Mouse (Mus musculus) forebrain, embryonic 11.5 days (tissue): ENCODE data around the gene Itga1. TPM values are rescaled to one million over a fixed set of nuclear protein-coding genes. Genes with fewer than 3 reads are reported as not detected.

Experiments
- ATAC-seq: fragments of 200-750 bp; cut with Nextera tagmentation; replicated peaks from 2 replicates; pipeline ENCODE4 v1.8.0; 2017; ENCODE audit warnings: moderate TSS enrichment; ENCODE audit not compliant: low FRiP score
- DNase-seq: peaks from one replicate; pipeline ENCODE4 v3.0.0-alpha.2; 2017; ENCODE audit warnings: low spot score
- H3K27ac ChIP-seq: fragments of 300-500 bp; sonication (generic); 2 replicates; pipeline ENCODE4 v1.5.1; 2014; ENCODE audit warnings: low read depth, low read length
- H3K27me3 ChIP-seq: fragments of 300-500 bp; sonication (generic); 2 replicates; pipeline ENCODE4 v1.6.1; 2014; ENCODE audit warnings: mild to moderate bottlenecking, low read length, mixed read lengths; ENCODE audit not compliant: control insufficient read depth, insufficient read depth
- H3K36me3 ChIP-seq: fragments of 300-500 bp; sonication (generic); 2 replicates; pipeline ENCODE4 v1.6.1; 2014; ENCODE audit warnings: mild to moderate bottlenecking, low read length, moderate library complexity, mixed read lengths; ENCODE audit not compliant: control insufficient read depth, insufficient read depth
- H3K4me1 ChIP-seq: fragments of 300-500 bp; sonication (generic); replicated peaks from 2 replicates; pipeline ENCODE4 v1.6.1; 2014; ENCODE audit warnings: low read length, mixed read lengths; ENCODE audit not compliant: control insufficient read depth, insufficient read depth
- H3K4me2 ChIP-seq: fragments of 300-500 bp; sonication (generic); 2 replicates; pipeline ENCODE4 v1.6.1; 2014; ENCODE audit warnings: low read depth, mild to moderate bottlenecking, low read length, moderate library complexity, mixed read lengths; ENCODE audit not compliant: severe bottlenecking
- H3K4me3 ChIP-seq: fragments of 300-500 bp; sonication (generic); 2 replicates; pipeline ENCODE4 v1.5.1; 2014; ENCODE audit warnings: low read depth, low read length
- H3K9ac ChIP-seq: fragments of 300-500 bp; sonication (generic); 2 replicates; pipeline ENCODE4 v1.6.1; 2014; ENCODE audit warnings: low read length
- H3K9me3 ChIP-seq: fragments of 300-500 bp; sonication (generic); 2 replicates; pipeline ENCODE4 v1.6.1; 2016; ENCODE audit warnings: low read length, mixed read lengths; ENCODE audit not compliant: control insufficient read depth
- WGBS: fragments of 180-500 bp; shearing (Covaris S2); extraction: QIAGEN DNeasy Blood & Tissue Kit; methylation state at CpG from one replicate; pipeline ENCODE4 v1.1.7; 2014; 5-methylcytosine and 5-hydroxymethylcytosine counted together
- polyA plus RNA-seq: library from polyadenylated mRNA; unstranded; fragments of >200 nt; fragmentation: Nextera tagmentation; extraction: Ambion mirVana; gene quantifications from 2 replicates; pipeline ENCODE4 v1.2.1, GENCODE M21; 2014

The Itga1 gene
- polyA plus RNA-seq, 1 experiment from 2014 or later: 5.3 TPM

DNA sequence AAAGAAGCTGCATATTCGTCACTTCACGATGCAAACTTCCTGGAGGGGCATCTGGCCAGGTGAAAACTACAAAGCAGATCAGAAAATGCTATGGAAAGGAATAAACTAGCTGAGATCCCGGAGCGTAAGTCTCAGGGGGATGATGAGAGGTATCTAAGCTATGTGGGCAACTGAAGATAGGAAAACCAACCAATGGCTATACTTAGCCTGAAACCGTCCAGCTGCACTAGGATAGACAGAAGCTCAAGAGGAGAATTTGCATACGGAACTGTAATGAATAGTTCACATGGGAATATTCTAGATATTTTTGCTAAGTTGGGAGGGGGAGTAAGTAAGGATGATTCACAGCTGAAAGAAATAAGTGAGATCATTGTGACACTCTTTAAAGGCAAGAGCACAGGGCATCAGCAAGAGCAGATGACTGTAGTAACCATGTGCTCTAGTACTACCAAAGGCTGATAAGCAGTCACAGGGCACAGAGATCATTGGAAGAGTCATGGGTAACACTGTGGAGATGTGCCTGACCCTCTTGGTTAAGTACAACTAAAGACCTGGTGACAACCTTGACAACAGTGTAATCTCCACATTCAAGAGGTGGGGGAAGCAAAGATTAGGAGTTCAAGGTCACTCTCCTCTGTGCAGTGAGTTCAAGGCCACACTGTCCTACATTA is 79.5 kb downstream of the Itga1 start:
- ATAC-seq: no peak

DNA sequence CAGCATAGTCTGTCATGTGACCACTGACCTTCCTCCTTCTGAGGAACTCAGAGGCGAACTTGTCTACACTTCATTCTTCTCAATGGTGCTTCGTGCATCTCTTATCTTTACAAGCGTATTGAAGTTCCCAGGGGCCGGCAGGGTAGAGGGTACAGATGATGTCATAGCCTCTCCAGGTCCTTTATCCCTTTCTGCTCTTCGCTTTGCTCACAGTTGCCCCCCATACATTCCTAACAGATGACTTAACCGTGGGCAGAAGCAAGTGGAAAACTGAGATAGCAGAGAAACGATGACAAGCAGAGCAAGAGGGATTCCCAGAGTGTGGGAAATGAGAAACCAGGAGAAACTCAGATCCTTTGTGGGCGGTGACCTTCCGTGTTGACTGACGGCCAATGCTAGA is 80.4 kb downstream of the Itga1 start:
- Histone ChIP-seq H3K27ac (no peak overlapping the region), H3K4me2 (no peak overlapping the region), H3K4me3 (no peak overlapping the region), H3K27me3 (no peaks in the 10 kb centered on the region), H3K36me3 (no peaks in the 10 kb centered on the region), H3K9ac (no peak overlapping the region), H3K4me1 (no peaks in the 10 kb centered on the region), H3K9me3 (no peaks in the 10 kb centered on the region)
- ATAC-seq: no peak
- WGBS: 82% methylated on average over 10 of the region's 10 CpGs
- no peak for DNase-seq

More for the DNA sequence above, 79.5 kb downstream of the Itga1 start:
- Histone ChIP-seq H3K4me3 (no peak overlapping the region), H3K27ac (no peak overlapping the region), H3K9ac (no peak overlapping the region), H3K27me3 (no peaks in the 10 kb centered on the region), H3K4me2 (no peak overlapping the region), H3K36me3 (no peaks in the 10 kb centered on the region), H3K9me3 (no peaks in the 10 kb centered on the region), H3K4me1 (no peaks in the 10 kb centered on the region)
- no peak for DNase-seq
- WGBS: 91% methylated on average over 6 of the region's 6 CpGs

DNA sequence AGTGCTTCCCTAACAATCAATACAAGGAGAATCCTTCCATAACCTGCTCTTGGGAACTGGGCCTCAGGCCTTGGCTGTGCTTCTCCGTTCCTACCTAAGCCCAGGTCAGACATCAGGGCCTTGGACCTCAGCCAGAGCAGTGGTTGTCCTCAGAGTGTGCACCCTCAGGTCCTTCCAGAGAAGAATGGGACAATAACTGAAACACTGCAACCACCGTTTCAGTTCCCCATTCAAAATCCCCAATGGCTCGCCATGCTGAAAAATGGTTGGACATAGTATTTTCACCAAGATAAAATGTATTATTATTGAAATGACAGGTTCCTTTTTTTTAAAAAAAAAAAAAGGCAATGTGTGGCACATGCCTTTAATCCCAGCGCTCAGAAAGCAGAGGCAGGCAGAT is 81.0 kb downstream of the Itga1 start:
- H3K27me3 ChIP-seq: no peaks in the 10 kb centered on the region
- 94% methylated on average over 4 of the region's 4 CpGs for WGBS

DNA sequence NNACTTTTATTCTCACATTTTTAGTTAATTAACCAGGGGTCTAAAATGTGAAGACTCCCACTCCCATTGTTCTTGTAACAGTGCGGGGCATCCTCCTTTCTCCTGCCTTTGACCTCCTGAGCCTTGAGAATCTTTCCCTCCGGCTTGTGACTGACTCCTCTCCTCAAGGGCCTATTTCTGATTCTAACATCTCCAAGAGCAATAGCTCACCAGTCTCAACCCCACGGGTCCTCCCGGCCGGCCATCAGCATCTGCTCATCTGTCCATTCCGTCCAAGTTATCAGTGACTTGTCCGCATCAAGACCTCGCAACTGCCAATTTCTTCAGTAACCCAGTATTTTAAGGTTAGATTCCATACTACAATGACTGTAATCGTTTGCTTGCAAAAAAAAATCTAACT is 84.2 kb downstream of the Itga1 start:
- no peaks in the 10 kb centered on the region for H3K9me3 ChIP-seq
- no peak for ATAC-seq
- 91% methylated on average over 9 of the region's 9 CpGs for WGBS
- H3K4me1 ChIP-seq: no peaks in the 10 kb centered on the region
- H3K4me3 ChIP-seq: no peak overlapping the region
- no peak overlapping the region for H3K4me2 ChIP-seq
- no peak overlapping the region for H3K27ac ChIP-seq
- no peak overlapping the region for H3K9ac ChIP-seq
- no peaks in the 10 kb centered on the region for H3K36me3 ChIP-seq
- DNase-seq: no peak
- no peaks in the 10 kb centered on the region for H3K27me3 ChIP-seq

More for the DNA sequence above, 81.0 kb downstream of the Itga1 start:
- Histone ChIP-seq H3K27ac (no peak overlapping the region), H3K9me3 (no peaks in the 10 kb centered on the region), H3K9ac (no peak overlapping the region), H3K36me3 (no peaks in the 10 kb centered on the region), H3K4me3 (no peak overlapping the region), H3K4me2 (no peak overlapping the region), H3K4me1 (no peaks in the 10 kb centered on the region)
- ATAC-seq (no peak), DNase-seq (no peak)

DNA sequence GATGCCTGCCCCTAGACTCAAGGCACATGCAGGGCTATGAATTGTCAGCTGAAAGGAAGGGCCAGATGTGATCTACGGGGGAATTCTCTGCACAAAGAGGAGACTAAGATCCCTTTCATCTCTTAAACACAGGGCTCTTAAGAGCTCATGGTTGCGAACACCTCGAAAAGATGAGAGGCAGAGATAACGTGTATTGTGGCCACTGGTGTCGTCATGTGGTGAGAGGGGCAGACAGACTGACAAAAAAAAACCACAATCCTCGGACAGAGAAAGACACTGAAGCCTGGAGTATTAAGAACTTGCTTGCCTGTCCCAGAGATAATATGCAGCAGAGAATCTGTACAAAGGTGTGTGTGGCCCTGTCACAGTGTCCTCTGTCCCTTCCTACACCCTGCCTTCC is 90.2 kb downstream of the Itga1 start:
- Histone ChIP-seq H3K9ac (no peak overlapping the region), H3K9me3 (no peaks in the 10 kb centered on the region), H3K27ac (no peak overlapping the region), H3K4me1 (no peaks in the 10 kb centered on the region), H3K36me3 (no peaks in the 10 kb centered on the region), H3K27me3 (no peaks in the 10 kb centered on the region), H3K4me2 (no peak overlapping the region), H3K4me3 (no peak overlapping the region)
- ATAC-seq: no peak
- 66% methylated on average over 6 of the region's 6 CpGs for WGBS
- no peak for DNase-seq

DNA sequence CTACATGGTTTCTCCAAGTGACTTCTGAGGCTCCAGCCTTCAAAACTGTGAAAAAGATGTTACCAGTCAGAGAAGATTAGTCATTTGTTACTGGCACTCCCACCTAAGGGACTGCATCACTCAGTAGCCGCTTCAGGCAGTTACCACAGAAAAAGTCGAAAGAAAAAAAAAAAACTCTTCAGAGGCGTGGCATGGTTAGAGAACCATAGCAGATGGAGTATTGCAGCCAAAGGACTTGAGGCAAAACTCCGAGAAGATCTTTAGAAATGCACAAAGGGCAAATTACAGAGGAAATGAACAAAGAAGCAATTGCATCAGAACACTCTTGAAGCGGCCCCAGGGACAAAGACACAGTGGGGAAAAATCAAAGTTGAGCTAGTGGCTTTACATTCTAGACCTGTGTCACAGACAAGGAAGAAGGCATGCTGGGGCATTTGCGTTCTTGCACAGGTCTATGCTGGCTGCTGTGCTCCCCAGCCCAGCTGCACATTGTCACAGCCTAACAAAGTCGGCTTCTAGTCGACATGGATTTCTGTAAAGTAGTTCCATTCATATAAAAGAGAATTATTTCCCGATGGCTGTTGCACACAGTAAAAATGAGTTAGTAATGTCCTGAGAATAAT is 95.4 kb downstream of the Itga1 start:
- no peak overlapping the region for H3K4me3 ChIP-seq
- no peak overlapping the region for H3K4me2 ChIP-seq
- H3K36me3 ChIP-seq: no peaks in the 10 kb centered on the region
- 49% methylated on average over 9 of the region's 9 CpGs for WGBS
- no peak overlapping the region for H3K27ac ChIP-seq
- no peak overlapping the region for H3K9ac ChIP-seq
- H3K4me1 ChIP-seq: 0 out of 2 replicates have a peak, but pooled peaks cover 3% of the 10 kb centered on the region
- ATAC-seq (no peak), DNase-seq (no peak)
- no peaks in the 10 kb centered on the region for H3K9me3 ChIP-seq
- no peaks in the 10 kb centered on the region for H3K27me3 ChIP-seq

DNA sequence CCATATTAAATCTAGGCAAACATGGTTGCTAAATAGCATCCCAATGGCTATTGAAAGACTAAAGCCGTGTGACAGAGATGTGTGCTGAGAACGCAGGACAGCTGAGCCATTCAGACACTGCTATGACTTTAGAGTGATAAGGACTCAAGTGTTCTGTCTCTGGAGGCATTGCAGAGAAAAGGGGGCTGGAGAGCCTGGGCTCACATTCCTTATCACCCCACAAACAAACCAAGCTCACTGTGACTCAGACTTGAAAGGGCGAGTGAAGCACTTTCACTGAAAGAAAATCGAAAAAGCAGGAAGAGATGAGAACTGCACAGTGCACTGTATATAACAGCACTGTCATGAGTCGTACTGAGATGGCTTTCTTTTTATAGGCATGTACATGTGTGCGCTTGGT is 96.4 kb downstream of the Itga1 start:
- Histone ChIP-seq H3K9ac (no peak overlapping the region), H3K27me3 (no peaks in the 10 kb centered on the region)

DNA sequence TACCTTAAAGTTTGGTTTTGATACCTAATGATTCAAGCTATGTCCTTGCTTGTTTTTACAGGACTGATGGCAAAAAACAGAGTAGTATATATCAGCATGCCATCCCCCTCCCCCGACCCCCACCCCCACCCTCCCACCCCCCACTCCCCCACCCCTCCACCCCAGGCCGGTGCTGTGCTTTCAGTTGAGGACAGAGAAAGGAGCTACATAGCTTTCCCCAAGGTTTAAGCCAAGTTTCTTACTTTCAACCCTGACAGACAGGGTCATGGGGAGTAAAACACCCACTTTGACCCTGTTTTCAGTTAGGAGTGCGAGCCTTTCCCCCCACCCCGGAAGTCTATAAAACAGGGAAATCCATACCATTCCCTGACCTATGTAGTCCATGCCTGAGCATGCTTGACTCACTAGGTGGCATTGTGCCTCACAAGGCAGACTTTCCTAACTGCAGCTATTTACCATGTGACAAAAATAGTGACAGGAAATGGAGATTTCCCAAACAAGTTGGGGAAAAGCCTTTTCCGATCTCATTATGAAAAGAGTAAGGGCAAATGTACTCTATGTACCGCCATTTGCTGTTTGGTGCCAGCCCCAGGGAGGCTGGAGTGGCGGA is 98.2 kb downstream of the Itga1 start:
- DNase-seq (no peak), ATAC-seq (no peak)
- Histone ChIP-seq H3K9me3 (no peaks in the 10 kb centered on the region), H3K27ac (no peak overlapping the region), H3K27me3 (no peaks in the 10 kb centered on the region), H3K9ac (no peak overlapping the region), H3K4me2 (no peak overlapping the region), H3K36me3 (no peaks in the 10 kb centered on the region), H3K4me3 (no peak overlapping the region), H3K4me1 (0 out of 2 replicates have a peak, but pooled peaks cover 3% of the 10 kb centered on the region)
- WGBS: 58% methylated on average over 6 of the region's 7 CpGs

More for the DNA sequence above, 96.4 kb downstream of the Itga1 start:
- H3K4me1 ChIP-seq: 0 out of 2 replicates have a peak, but pooled peaks cover 3% of the 10 kb centered on the region
- no peak overlapping the region for H3K27ac ChIP-seq
- WGBS: 90% methylated on average over 6 of the region's 6 CpGs
- no peak overlapping the region for H3K4me3 ChIP-seq
- no peak for ATAC-seq
- DNase-seq: no peak
- H3K9me3 ChIP-seq: no peaks in the 10 kb centered on the region
- no peak overlapping the region for H3K4me2 ChIP-seq
- no peaks in the 10 kb centered on the region for H3K36me3 ChIP-seq
